ENCODE assay signal across 35 mouse cellular contexts in the genomic region with DNA sequence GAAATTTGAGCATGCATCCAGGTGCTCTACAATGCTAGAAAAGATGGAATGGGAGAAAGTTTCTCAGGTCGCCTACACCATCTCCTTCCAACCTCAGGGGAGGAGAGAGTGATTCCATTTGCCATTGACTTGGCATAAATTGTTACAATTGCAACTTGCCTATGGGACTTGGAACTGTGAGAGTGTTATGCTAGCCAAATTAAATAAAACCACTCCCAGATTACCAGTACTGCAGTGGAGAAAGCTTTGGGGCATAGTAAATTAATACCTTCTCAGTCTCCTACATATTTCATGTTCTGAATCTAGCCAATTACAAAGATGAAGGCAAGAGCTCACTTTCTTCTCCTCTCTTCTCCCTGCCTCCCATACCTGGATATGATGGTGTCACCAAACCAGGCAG.
"Had no signal": no experiment of that assay in that cellular context is flagged by ENCODE, and none has a peak within 500 bp of the region (broad histone marks: within the 10 kb centered on the region; RNA-seq: fewer than 3 reads in every experiment).

No protein-coding gene starts in this region.

- H3K4me3 ChIP-seq: heart, embryonic 10.5 days; heart, embryonic 12.5 days; heart, embryonic 13.5 days; heart, embryonic 15.5 days; hindbrain, embryonic 10.5 days; hindbrain, embryonic 12.5 days; hindbrain, embryonic 13.5 days; hindbrain, embryonic 15.5 days; intestine, embryonic 15.5 days; kidney, embryonic 15.5 days; layer of hippocampus, adult 2 months; left cerebral cortex, adult 2 months had no signal

- H3K36me3 ChIP-seq: heart, embryonic 10.5 days; heart, embryonic 12.5 days; heart, embryonic 13.5 days; heart, embryonic 15.5 days; hindbrain, embryonic 10.5 days; hindbrain, embryonic 12.5 days; hindbrain, embryonic 13.5 days; hindbrain, embryonic 15.5 days; intestine, embryonic 15.5 days; kidney, embryonic 15.5 days had no signal

- H3K9ac ChIP-seq: heart, embryonic 12.5 days; heart, embryonic 13.5 days; heart, embryonic 15.5 days; hindbrain, embryonic 12.5 days; hindbrain, embryonic 13.5 days; hindbrain, embryonic 14.5 days; hindbrain, embryonic 15.5 days; intestine, embryonic 15.5 days; kidney, embryonic 15.5 days had no signal

- H3K4me2 ChIP-seq: heart, embryonic 11.5 days; heart, embryonic 12.5 days; heart, embryonic 13.5 days; heart, embryonic 15.5 days; hindbrain, embryonic 12.5 days; hindbrain, embryonic 13.5 days; hindbrain, embryonic 14.5 days; hindbrain, embryonic 15.5 days; intestine, embryonic 15.5 days; kidney, embryonic 15.5 days had no signal

- H3K27me3 ChIP-seq: heart, embryonic 13.5 days; heart, embryonic 15.5 days; hindbrain, embryonic 12.5 days; hindbrain, embryonic 13.5 days; hindbrain, embryonic 15.5 days; intestine, embryonic 15.5 days; kidney, embryonic 15.5 days had no signal

- H3K9me3 ChIP-seq: heart, embryonic 10.5 days; heart, embryonic 12.5 days; heart, embryonic 13.5 days; heart, embryonic 15.5 days; hindbrain, embryonic 10.5 days; hindbrain, embryonic 12.5 days; hindbrain, embryonic 13.5 days; hindbrain, embryonic 15.5 days; intestine, embryonic 15.5 days; kidney, embryonic 15.5 days had no signal

- H3K4me1 ChIP-seq: heart, embryonic 10.5 days; heart, embryonic 12.5 days; heart, embryonic 15.5 days; hindbrain, embryonic 10.5 days; hindbrain, embryonic 12.5 days; hindbrain, embryonic 13.5 days; hindbrain, embryonic 15.5 days; intestine, embryonic 15.5 days; kidney, embryonic 15.5 days had no signal

- ATAC-seq: hindbrain, embryonic 16.5 days; hindbrain, postnatal 0 days; inflammation-experienced regulatory T-cells, adult 6 months; intestine, embryonic 15.5 days; intestine, embryonic 16.5 days; intestine, postnatal 0 days had no signal

- H3K27ac ChIP-seq: heart, embryonic 10.5 days; heart, embryonic 13.5 days; heart, embryonic 15.5 days; hindbrain, embryonic 10.5 days; hindbrain, embryonic 12.5 days; hindbrain, embryonic 13.5 days; hindbrain, embryonic 14.5 days; hindbrain, embryonic 15.5 days; hindbrain, postnatal 0 days; intestine, embryonic 15.5 days; kidney, embryonic 15.5 days; kidney, postnatal 0 days; layer of hippocampus, adult 2 months; left cerebral cortex, adult 2 months had no signal

- DNase-seq: heart, postnatal 10 days; heart, postnatal 14 days; heart, postnatal 36 days; heart, postnatal 4 days; kidney, adult 11 months; kidney, adult 18-20 months; kidney, adult 2 months; kidney, adult 8-10 months; kidney, adult 9 months; kidney, postnatal 14 days; kidney, postnatal 25 days; kidney, postnatal 36 days; kidney, postnatal 4 days; layer of hippocampus, adult 9-11 months; layer of hippocampus, postnatal 36 days had no signal
